Mouse (Mus musculus) stomach, postnatal 0 days (tissue): ENCODE measurements around the gene Map7.

Experiments
- CTCF ChIP-seq: IDR thresholded peaks from 2 replicates; pipeline ENCODE4 v1.5.1; 2016; ENCODE audit warnings: antibody characterized with exemption, low read depth, mild to moderate bottlenecking, moderate library complexity
- EP300 ChIP-seq: optimal IDR thresholded peaks from 2 replicates; pipeline ENCODE3; 2016; ENCODE audit warnings: antibody characterized with exemption

DNA sequence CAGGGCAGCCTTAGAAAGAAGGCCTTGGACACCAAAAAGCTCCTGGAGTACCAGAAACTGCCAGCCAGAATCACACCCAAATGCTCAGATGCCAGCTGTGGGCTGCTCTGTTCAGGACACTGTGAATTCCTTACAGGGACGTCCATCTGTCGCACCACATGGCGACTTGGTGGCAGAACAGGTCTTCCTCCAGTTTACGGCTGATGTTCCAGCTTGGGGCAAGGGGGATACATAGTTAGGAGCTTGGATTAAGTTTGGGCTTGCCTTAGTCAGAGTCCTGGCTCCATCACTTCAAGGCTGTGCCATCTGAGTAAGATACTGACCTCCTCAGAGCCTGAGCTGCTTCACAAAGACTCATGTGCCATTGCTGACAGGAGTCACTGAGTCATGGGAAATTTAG is 26.3 kb upstream of the Map7 start:
- TF ChIP-seq CTCF (no peak), EP300 (no peak)
